Mouse (Mus musculus) liver, embryonic 11.5 days (tissue): ENCODE data around the gene Perm1. TPM values are rescaled to one million over a fixed set of nuclear protein-coding genes. Genes with fewer than 3 reads are reported as not detected.

Experiments used
- ATAC-seq: fragments of 200-750 bp; cut with Nextera tagmentation; replicated peaks from 2 replicates; pipeline ENCODE4 v1.8.0; 2017; ENCODE audit warnings: moderate number of reproducible peaks, mild to moderate bottlenecking, moderate TSS enrichment, moderate library complexity; ENCODE audit not compliant: low FRiP score
- DNase-seq: peaks from one replicate; pipeline ENCODE4 v3.0.0-alpha.2; 2017; ENCODE audit warnings: low spot score
- H3K27ac ChIP-seq: fragments of 300-500 bp; sonication (generic); 2 replicates; pipeline ENCODE4 v1.5.1; 2014; ENCODE audit warnings: mild to moderate bottlenecking, low read depth, low read length, control low read depth
- H3K27me3 ChIP-seq: fragments of 300-500 bp; sonication (generic); replicated peaks from 2 replicates; pipeline ENCODE4 v1.6.1; 2014; ENCODE audit warnings: low read length, mixed read lengths; ENCODE audit not compliant: control insufficient read depth, insufficient read depth
- H3K36me3 ChIP-seq: fragments of 300-500 bp; sonication (generic); 2 replicates; pipeline ENCODE4 v1.6.1; 2014; ENCODE audit warnings: mild to moderate bottlenecking, low read length, moderate library complexity, mixed read lengths; ENCODE audit not compliant: control insufficient read depth, insufficient read depth
- H3K4me1 ChIP-seq: fragments of 300-500 bp; sonication (generic); replicated peaks from 2 replicates; pipeline ENCODE4 v1.6.1; 2014; ENCODE audit warnings: low read length, mixed read lengths; ENCODE audit not compliant: control insufficient read depth, insufficient read depth
- H3K4me2 ChIP-seq: fragments of 300-500 bp; sonication (generic); 2 replicates; pipeline ENCODE4 v1.6.1; 2014; ENCODE audit warnings: mild to moderate bottlenecking, control low read depth, moderate library complexity
- H3K4me3 ChIP-seq: fragments of 300-500 bp; sonication (generic); 2 replicates; pipeline ENCODE4 v1.5.1; 2014; ENCODE audit warnings: low read depth, low read length, control low read depth
- H3K9ac ChIP-seq: fragments of 300-500 bp; sonication (generic); 2 replicates; pipeline ENCODE4 v1.6.1; 2014; ENCODE audit warnings: low read depth, low read length, control low read depth
- H3K9me3 ChIP-seq: fragments of 300-500 bp; sonication (generic); 2 replicates; pipeline ENCODE4 v1.6.1; 2016; ENCODE audit warnings: low read length, inconsistent platforms, mixed read lengths; ENCODE audit not compliant: control insufficient read depth
- WGBS: fragments of 180-500 bp; shearing (Covaris S2); extraction: QIAGEN DNeasy Blood & Tissue Kit; methylation state at CpG from one replicate; pipeline ENCODE4 v1.1.7; 2014; 5-methylcytosine and 5-hydroxymethylcytosine counted together
- polyA plus RNA-seq: library from polyadenylated mRNA; unstranded; fragments of >200 nt; fragmentation: Nextera tagmentation; extraction: Ambion mirVana; gene quantifications from 2 replicates; pipeline ENCODE4 v1.2.1, GENCODE M21; 2014

Perm1 gene
- polyA plus RNA-seq, 1 experiment from 2014 or later: 0.25 TPM

GRCm38 (mm10) chr4:156227752-156228392, 12.2 kb downstream of the Perm1 start:
- Histone ChIP-seq H3K4me3 (peak overlapping the region; percentile 10; the same call in 1 of the 2 replicates), H3K27ac (no peak overlapping the region)
- WGBS: 43% methylated on average over 18 of the region's 18 CpGs

DNA sequence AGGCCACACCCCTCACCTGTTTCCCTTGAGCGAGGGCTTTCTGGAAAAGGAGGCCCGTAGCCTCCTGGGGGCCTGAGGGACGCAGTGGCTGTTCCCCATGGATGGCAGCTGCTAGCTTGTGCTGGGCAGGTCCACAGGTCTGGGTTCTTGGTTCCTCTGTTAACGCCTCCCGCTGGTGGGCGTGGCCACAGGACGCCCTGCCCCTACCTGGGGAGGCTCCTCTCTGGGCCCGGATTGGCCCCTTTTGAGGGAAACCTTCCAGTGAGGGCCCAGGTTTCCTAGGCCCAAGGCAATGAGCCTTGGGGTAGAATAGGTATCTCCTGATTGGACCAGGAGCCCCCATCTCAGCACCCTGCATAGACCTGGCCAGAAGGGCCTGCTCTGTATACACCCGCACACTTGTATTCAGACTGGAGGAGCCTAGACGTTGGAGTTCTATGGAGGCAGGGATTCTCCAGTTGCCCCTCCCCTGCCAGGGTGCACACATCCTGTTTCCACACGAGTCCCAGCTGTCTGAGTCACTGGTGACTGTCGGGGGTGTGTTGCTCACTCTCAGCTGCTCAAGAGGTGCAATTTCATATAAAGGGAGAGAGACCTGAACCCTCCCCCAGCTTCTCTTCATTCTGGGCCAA, 12.8 kb downstream of the Perm1 start:
- Histone ChIP-seq H3K9ac (no peak overlapping the region; the same call in 1 of the 2 replicates), H3K4me2 (0 out of 2 replicates have a peak overlapping the region, but pooled peaks have one; percentile 29), H3K27me3 (peaks cover under 1% of the 10 kb centered on the region; the same call in 1 of the 2 replicates), H3K27ac (no peak overlapping the region), H3K36me3 (peaks cover 22% of the 10 kb centered on the region), H3K4me1 (peaks cover 12% of the 10 kb centered on the region), H3K9me3 (no peaks in the 10 kb centered on the region), H3K4me3 (peak overlapping the region; percentile 10; the same call in 1 of the 2 replicates)
- WGBS: 36% methylated on average over 12 of the region's 12 CpGs
- peak; percentile 40 for ATAC-seq
- DNase-seq: no peak

More at GRCm38 (mm10) chr4:156227752-156228392, 12.2 kb downstream of the Perm1 start:
- ATAC-seq (peak; percentile 8; the same call in 1 of the 2 replicates), DNase-seq (no peak)
- Histone ChIP-seq H3K9me3 (no peaks in the 10 kb centered on the region), H3K4me1 (peaks cover 12% of the 10 kb centered on the region), H3K9ac (peak overlapping the region; percentile 30; the same call in 1 of the 2 replicates), H3K4me2 (peak overlapping the region; percentile 29), H3K36me3 (peaks cover 22% of the 10 kb centered on the region), H3K27me3 (peaks cover 2% of the 10 kb centered on the region; the same call in 1 of the 2 replicates)

DNA sequence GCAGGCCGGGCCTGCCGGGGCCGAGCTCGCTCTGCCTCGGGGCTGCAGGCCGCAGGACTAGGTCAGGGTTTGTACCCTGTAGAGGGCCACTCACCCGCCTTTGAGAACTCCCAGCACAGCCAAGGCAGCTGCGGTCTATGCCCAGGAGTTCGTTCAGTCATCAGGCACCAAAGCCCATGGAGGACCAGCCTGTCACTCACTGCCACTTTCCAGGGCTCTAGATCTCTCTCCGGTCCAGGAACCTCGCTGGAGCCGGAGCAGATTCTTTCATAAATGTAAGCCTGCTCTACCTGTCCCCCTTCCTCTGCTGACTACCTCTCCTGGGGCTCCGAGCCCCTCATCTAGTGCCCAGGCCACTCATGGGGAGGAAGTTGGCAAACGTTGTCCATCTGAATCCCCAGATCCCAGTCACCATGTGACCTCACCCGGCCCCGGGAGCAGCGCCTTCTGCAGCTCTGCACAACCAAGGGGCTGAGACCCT, 18.4 kb downstream of the Perm1 start:
- H3K9me3 ChIP-seq: no peaks in the 10 kb centered on the region
- H3K27ac ChIP-seq: peak overlapping the region; percentile 55
- H3K4me1 ChIP-seq: peaks cover 19% of the 10 kb centered on the region
- H3K27me3 ChIP-seq: no peaks in the 10 kb centered on the region
- H3K4me2 ChIP-seq: peak overlapping the region; percentile 98
- DNase-seq: no peak
- 16% methylated on average over 17 of the region's 17 CpGs for WGBS
- ATAC-seq: no peak
- peak overlapping the region; percentile 90 for H3K9ac ChIP-seq
- peak overlapping the region; percentile 94 for H3K4me3 ChIP-seq
- H3K36me3 ChIP-seq: peaks cover 39% of the 10 kb centered on the region

- WGBS: 0% methylated on average over 38 of the region's 48 CpGs
- Histone ChIP-seq H3K9me3 (no peaks in the 10 kb centered on the region), H3K4me1 (peaks cover 16% of the 10 kb centered on the region), H3K4me2 (peak within 1 kb of the TSS; percentile 98), H3K27ac (peak within 1 kb of the TSS; percentile 99), H3K9ac (peak within 1 kb of the TSS; percentile 93), H3K36me3 (peaks cover 41% of the 10 kb centered on the region), H3K27me3 (no peaks in the 10 kb centered on the region), H3K4me3 (peak within 1 kb of the TSS; percentile 94)
- ATAC-seq: peak; percentile 33
- DNase-seq: peak; percentile 82
These were observed 19.1 kb downstream of the Perm1 start, which contains the start of gene Plekhn1 for GRCm38 (mm10) chr4:156234701-156235213. TSS of gene Plekhn1 (minus strand) at chr4:156234857.

- under 1% methylated on average over 15 of the region's 15 CpGs for WGBS
- DNase-seq: no peak
- Histone ChIP-seq H3K27ac (peak overlapping the region; percentile 99), H3K9me3 (no peaks in the 10 kb centered on the region), H3K4me3 (peak overlapping the region; percentile 94), H3K9ac (peak overlapping the region; percentile 93), H3K27me3 (no peaks in the 10 kb centered on the region), H3K36me3 (peaks cover 44% of the 10 kb centered on the region), H3K4me1 (peaks cover 16% of the 10 kb centered on the region), H3K4me2 (peak overlapping the region; percentile 98)
- peak; percentile 40 for ATAC-seq
These were observed 19.7 kb downstream of the Perm1 start for GRCm38 (mm10) chr4:156235360-156235770.

DNA sequence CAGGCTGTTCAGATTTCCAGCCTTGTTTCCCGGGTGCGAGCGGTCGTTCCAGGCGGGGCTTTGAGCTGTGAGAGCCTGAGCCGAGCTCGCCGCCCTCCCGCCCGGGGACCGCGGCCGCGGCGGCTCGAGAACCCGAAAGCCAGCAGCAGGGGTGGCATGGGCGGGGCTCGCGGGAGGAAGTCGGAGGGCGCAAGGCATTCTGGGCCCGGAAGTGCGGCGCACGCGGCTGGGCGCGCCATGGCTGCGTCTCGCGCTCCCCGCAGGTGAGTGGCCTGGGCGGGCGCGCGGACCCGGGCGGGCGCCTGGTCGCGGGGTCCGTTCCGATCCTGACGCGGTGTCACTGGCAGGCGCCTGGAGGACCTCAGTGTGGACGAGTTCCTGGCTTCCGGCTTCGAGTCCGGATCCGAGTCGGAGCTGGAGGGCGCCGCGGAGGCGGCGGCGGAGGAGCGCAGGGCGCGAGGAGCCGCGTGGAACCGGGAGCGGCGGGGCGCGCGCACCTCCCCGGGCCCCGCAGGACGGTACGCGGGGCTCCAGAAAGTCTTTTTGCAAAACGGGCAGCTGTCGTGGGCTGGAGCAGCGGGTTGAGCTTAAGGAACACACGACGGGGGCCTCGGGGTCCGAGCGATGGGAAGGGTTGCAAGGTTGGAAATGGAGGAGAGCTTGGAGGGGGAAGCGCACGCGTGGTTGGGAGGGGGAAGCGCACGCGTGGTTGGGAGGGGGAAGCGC, 20.3 kb downstream of the Perm1 start, which contains the start of gene Noc2l:
TSS of gene Noc2l (plus strand) at position 203 of the 726 bp plus-strand sequence.
- DNase-seq (peak; percentile 96), ATAC-seq (peak; percentile 86)
- Histone ChIP-seq H3K27me3 (no peaks in the 10 kb centered on the region), H3K9ac (peak within 1 kb of the TSS; percentile 93), H3K4me2 (peak within 1 kb of the TSS; percentile 98), H3K4me3 (peak within 1 kb of the TSS; percentile 94), H3K36me3 (peaks cover 45% of the 10 kb centered on the region), H3K27ac (peak within 1 kb of the TSS; percentile 99), H3K9me3 (no peaks in the 10 kb centered on the region), H3K4me1 (peaks cover 16% of the 10 kb centered on the region)
- WGBS: under 1% methylated on average over 85 of the region's 90 CpGs

DNA sequence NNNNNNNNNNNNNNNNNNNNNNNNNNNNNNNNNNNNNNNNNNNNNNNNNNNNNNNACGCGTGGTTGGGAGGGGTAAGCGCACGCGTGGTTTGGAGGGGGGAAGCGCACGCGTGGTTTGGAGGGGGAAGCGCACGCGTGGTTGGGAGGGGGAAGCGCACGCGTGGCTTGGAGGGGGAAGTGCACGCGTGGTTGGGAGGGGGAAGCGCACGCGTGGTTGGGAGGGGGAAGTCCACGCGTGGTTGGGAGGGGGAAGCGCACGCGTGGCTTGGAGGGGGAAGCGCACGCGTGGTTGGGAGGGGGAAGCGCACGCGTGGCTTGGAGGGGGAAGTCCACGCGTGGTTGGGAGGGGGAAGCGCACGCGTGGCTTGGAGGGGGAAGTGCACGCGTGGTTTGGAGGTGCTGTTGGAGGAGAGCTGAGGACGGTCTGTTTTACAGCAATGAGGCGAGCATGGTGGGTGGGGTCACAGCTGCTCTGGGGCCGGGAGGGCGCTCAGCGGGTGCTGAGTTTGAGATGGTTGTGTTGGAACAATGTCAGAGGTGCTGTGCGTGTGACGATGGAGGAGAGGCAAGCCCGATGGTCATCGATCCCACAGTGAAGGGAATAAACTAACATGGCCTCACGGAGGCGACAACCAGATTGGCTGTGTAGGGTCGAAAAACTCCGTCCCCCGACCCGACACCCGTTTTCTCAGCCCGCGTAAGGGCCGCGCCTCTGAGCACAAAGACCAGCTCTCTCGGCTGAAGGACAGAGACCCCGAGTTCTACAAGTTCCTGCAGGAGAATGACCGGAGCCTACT, 21.2 kb downstream of the Perm1 start:
- peaks cover 48% of the 10 kb centered on the region for H3K36me3 ChIP-seq
- WGBS: 22% methylated on average over 55 of the region's 60 CpGs
- peak overlapping the region; percentile 98 for H3K4me2 ChIP-seq
- no peak for DNase-seq
- peak overlapping the region; percentile 99 for H3K27ac ChIP-seq
- no peaks in the 10 kb centered on the region for H3K9me3 ChIP-seq
- peak overlapping the region; percentile 93 for H3K9ac ChIP-seq
- H3K4me3 ChIP-seq: peak overlapping the region; percentile 94
- H3K27me3 ChIP-seq: no peaks in the 10 kb centered on the region
- no peak for ATAC-seq
- peaks cover 16% of the 10 kb centered on the region for H3K4me1 ChIP-seq
